17 mouse cellular contexts compared by ENCODE assay signal in genomic region chr5:151112743-151113142, GRCm38 (mm10).
A peak's percentile ranks its signal among the peaks of the same experiment; 100 is the strongest.
DNase-seq lines count a peak whose midpoint lies in the region; ATAC-seq and TF ChIP-seq lines count a peak whose summit lies in the region.
"Had no signal": no experiment of that assay in that cellular context is flagged by ENCODE, and none has a peak within 500 bp of the region (broad histone marks: within the 10 kb centered on the region; RNA-seq: fewer than 3 reads in every experiment).

No protein-coding gene starts in this region.

- H3K27me3 ChIP-seq in CH12.LX (replicated peaks), result no peaks in the 10 kb centered on the region
- no peaks in the 10 kb centered on the region for H3K27me3 ChIP-seq in forebrain, embryonic 15.5 days
- H3K27me3 ChIP-seq: heart, embryonic 15.5 days; hindbrain, embryonic 15.5 days; limb, embryonic 13.5 days; midbrain, embryonic 12.5 days had no signal

- peak overlapping the region; percentile 5; the same call in 1 of the 2 replicates for H3K9ac ChIP-seq in CH12.LX (ENCODE audit: insufficient read depth, low read depth)
- no peak overlapping the region for H3K9ac ChIP-seq in forebrain, embryonic 15.5 days (replicated peaks)
- H3K9ac ChIP-seq: heart, embryonic 15.5 days; hindbrain, embryonic 15.5 days; limb, embryonic 13.5 days; liver, postnatal 0 days; midbrain, embryonic 12.5 days had no signal

- TF ChIP-seq CTCF in CH12.LX (conservative IDR thresholded peaks at IDR 0.05 in 1 of 2, IDR thresholded peaks at IDR 0.05 in 1 of 2; ENCODE audit: low read depth in 2 of 2, low read length in 2 of 2), result no peak

- intact Hi-C loops in heart, postnatal 36 days (cut with DNase I), result no loop called here
- intact Hi-C loops in left cerebral cortex, postnatal 25 days (cut with DNase I), result loop anchor here (5.0 kb wide), 1 partner anchor 45 kb away; no protein-coding TSS in a partner anchor

- peak overlapping the region; percentile 95 for H3K27ac ChIP-seq in CH12.LX (ENCODE audit: insufficient read depth, low read depth)
- no peak overlapping the region for H3K27ac ChIP-seq in forebrain, embryonic 15.5 days (replicated peaks)
- H3K27ac ChIP-seq: heart, embryonic 15.5 days; hindbrain, embryonic 15.5 days; limb, embryonic 13.5 days; midbrain, embryonic 12.5 days had no signal

- H3K9me3 ChIP-seq in CH12.LX (replicated peaks; ENCODE audit: low read length), result no peaks in the 10 kb centered on the region
- H3K9me3 ChIP-seq in forebrain, embryonic 15.5 days, result no peaks in the 10 kb centered on the region
- H3K9me3 ChIP-seq: heart, embryonic 15.5 days; hindbrain, embryonic 15.5 days; limb, embryonic 13.5 days; midbrain, embryonic 12.5 days had no signal

- peaks cover 4 to 48% of the 10 kb centered on the region in 2 experiments for H3K36me3 ChIP-seq in CH12.LX (replicated peaks in 1 of 2; ENCODE audit: control insufficient read depth in 1 of 2, insufficient read depth in 1 of 2, low read length in 1 of 2)
- H3K36me3 ChIP-seq in forebrain, embryonic 15.5 days, result no peaks in the 10 kb centered on the region
- H3K36me3 ChIP-seq: heart, embryonic 15.5 days; hindbrain, embryonic 15.5 days; limb, embryonic 13.5 days; midbrain, embryonic 12.5 days had no signal

- peak; percentile 40 for DNase-seq in heart, adult 8-10 months (ENCODE audit: low spot score)
- DNase-seq in heart, postnatal 36 days, result no peak
- DNase-seq in 3134 (ENCODE audit: extremely low read depth, insufficient read length, low spot score) (peak; percentile 80), CH12.LX (ENCODE audit: extremely low read depth) (peak; percentile 70)
- peak; percentile 87 for DNase-seq in fibroblast of lung, adult 2 months (ENCODE audit: low read depth)
- no peak for DNase-seq in left cerebral cortex, postnatal 25 days (ENCODE audit: low spot score in 2 of 2)
- DNase-seq: cerebellum, adult 18-20 months; liver, postnatal 0 days; lung, postnatal 4 days; thymus, postnatal 4 days had no signal

- no peak for TF ChIP-seq RAD21 in CH12.LX (IDR thresholded peaks at IDR 0.05; ENCODE audit: low read depth, low read length)

- peaks cover 78% of the 10 kb centered on the region for H3K79me2 ChIP-seq in CH12.LX (replicated peaks; ENCODE audit: control insufficient read depth, extremely low read depth, insufficient read depth, poor library complexity, severe bottlenecking)

- no peak for ATAC-seq in forebrain, embryonic 15.5 days (replicated peaks)
- ATAC-seq: forebrain, embryonic 16.5 days; intestine, postnatal 0 days; liver, postnatal 0 days had no signal

- peak overlapping the region; percentile 52 for H3K4me2 ChIP-seq in CH12.LX (ENCODE audit: insufficient read depth, low read depth, poor library complexity, severe bottlenecking)
- H3K4me2 ChIP-seq in forebrain, embryonic 15.5 days (replicated peaks), result no peak overlapping the region
- H3K4me2 ChIP-seq: heart, embryonic 15.5 days; hindbrain, embryonic 15.5 days; limb, embryonic 13.5 days; midbrain, embryonic 12.5 days had no signal

- dilution Hi-C loops in CH12.LX (cut with MboI; ENCODE audit: extremely low pct_ligation_motif_present, extremely low pct_unique_long_range_greater_than_20kb, low sequenced_read_pairs), result no loop called here

- peak overlapping the region in 1 of 3 experiments; percentile 33 for H3K4me3 ChIP-seq in CH12.LX (replicated peaks in 1 of 3; ENCODE audit: low read depth in 2 of 3, low read length in 2 of 3, poor library complexity in 1 of 3)
- H3K4me3 ChIP-seq in forebrain, embryonic 15.5 days, result no peak overlapping the region
- H3K4me3 ChIP-seq: heart, embryonic 15.5 days; hindbrain, embryonic 15.5 days; limb, embryonic 13.5 days; midbrain, embryonic 12.5 days had no signal

- TF ChIP-seq POLR2A in CH12.LX (IDR thresholded peaks at IDR 0.05; ENCODE audit: low read depth, low read length), result no peak

- 91% methylated on average over 9 of the region's 9 CpGs for WGBS in forebrain, embryonic 15.5 days

- in situ Hi-C loops in CH12.LX (cut with MboI; ENCODE audit: low pct_ligation_motif_present, low pct_unique_long_range_greater_than_20kb, low sequenced_read_pairs), result no loop called here

- peaks cover 12 to 81% of the 10 kb centered on the region in 2 experiments for H3K4me1 ChIP-seq in CH12.LX (ENCODE audit: control insufficient read depth in 1 of 2, insufficient read depth in 2 of 2)
- no peaks in the 10 kb centered on the region for H3K4me1 ChIP-seq in forebrain, embryonic 15.5 days

- peak; percentile 61 for TF ChIP-seq EP300 in CH12.LX (IDR thresholded peaks at IDR 0.05; ENCODE audit: low read length)

TF ChIP-seq in CH12.LX, 34 proteins besides CTCF, POLR2A, EP300 and RAD21:
- TF ChIP-seq GABPA (IDR thresholded peaks at IDR 0.05; ENCODE audit: insufficient replicate concordance, low read depth, low read length) (no peak), NELFE (IDR thresholded peaks at IDR 0.05; ENCODE audit: low read depth, low read length) (no peak), ETS1 (conservative IDR thresholded peaks at IDR 0.05; ENCODE audit: low read depth, low read length) (peak; percentile 97), SIN3A (IDR thresholded peaks at IDR 0.05; ENCODE audit: low read length) (peak; percentile 83), BHLHE40 (IDR thresholded peaks at IDR 0.05; ENCODE audit: low read depth, low read length) (peak; percentile 82), TCF12 (IDR thresholded peaks at IDR 0.05; ENCODE audit: low read depth, low read length) (peak; percentile 63), JUN (IDR thresholded peaks at IDR 0.05; ENCODE audit: insufficient read depth, low read depth, low read length) (peak; percentile 50; the same call in 1 of the 2 replicates), MEF2A (IDR thresholded peaks at IDR 0.05; ENCODE audit: borderline replicate concordance, low read depth, low read length) (peak; percentile 25; the same call in 1 of the 2 replicates)
TF ChIP-seq in CH12.LX: peak in this region for 6.

Comparison
In these comparisons a context has a peak if more than half of its experiments do, and no peak if none do; other contexts are left out.
1. DNase-seq: peak in heart, adult 8-10 months (single experiment), 3134 (single experiment), CH12.LX (single experiment) and fibroblast of lung, adult 2 months (single experiment); none in heart, postnatal 36 days (0 of 2) and left cerebral cortex, postnatal 25 days (0 of 2).